Mouse (Mus musculus): ENCODE measurements around the gene Olfr1288.

Gene Olfr1288

DNA sequence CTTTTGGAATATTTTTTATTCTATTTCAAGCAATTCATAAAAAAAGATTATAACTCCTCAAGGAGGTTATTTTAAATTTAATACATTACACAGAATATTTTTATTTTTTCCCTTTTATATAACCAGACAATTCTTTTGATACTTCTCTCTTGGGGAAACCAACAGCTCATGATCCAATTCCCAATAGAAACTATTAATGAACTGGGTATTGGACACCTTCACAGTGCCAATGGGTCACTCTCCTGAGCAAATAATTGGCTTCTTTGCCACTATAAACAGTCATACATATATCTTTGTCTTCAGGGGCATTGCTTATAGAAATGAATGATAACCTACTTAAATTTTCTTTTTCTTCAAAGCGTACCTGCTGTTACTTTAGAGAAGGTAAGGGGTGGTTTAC lies at the start of gene Olfr1288:
TSS of gene Olfr1288 (plus strand) at position 301 of the 400 bp plus-strand sequence.
- DNase-seq, result no peak

- DNase-seq, result no peak
These were observed 25.1 kb upstream of the Olfr1288 start, which contains the start of gene Olfr1287 for GRCm38 (mm10) chr2:111448842-111449241. TSS of gene Olfr1287 (plus strand) at chr2:111449142.

DNA sequence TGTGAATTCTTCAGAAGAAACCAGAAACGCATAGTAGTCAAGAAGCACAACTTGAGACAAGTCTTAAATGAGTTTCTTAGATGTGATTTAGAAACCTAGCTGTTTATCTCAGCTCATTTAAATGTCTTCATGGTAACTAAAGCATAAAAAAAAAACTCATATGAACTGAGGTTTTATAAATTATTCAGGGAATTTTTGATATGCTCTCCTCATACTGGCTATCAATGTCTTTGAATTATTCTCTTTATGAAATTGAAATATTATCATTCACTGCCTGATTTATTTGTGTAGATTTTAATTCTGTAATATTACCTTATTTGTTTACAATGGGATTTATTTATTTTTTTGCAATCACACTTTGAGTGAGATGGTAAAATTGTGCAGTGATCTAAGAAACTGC lies 6.6 kb downstream of the Olfr1288 start, which contains the start of gene Olfr1289:
TSS of gene Olfr1289 (plus strand) at position 301 of the 400 bp plus-strand sequence.
- no peak for DNase-seq

- DNase-seq, result no peak
These were observed 19.8 kb downstream of the Olfr1288 start, which contains the start of gene Olfr1290 for GRCm38 (mm10) chr2:111493729-111494128. TSS of gene Olfr1290 (minus strand) at chr2:111493829.

GRCm38 (mm10) chr2:111496880-111497279 lies 23.0 kb downstream of the Olfr1288 start, which contains the start of gene Olfr1291-ps1:
TSS of gene Olfr1291-ps1 (plus strand) at chr2:111497180.
- DNase-seq, result no peak

DNA sequence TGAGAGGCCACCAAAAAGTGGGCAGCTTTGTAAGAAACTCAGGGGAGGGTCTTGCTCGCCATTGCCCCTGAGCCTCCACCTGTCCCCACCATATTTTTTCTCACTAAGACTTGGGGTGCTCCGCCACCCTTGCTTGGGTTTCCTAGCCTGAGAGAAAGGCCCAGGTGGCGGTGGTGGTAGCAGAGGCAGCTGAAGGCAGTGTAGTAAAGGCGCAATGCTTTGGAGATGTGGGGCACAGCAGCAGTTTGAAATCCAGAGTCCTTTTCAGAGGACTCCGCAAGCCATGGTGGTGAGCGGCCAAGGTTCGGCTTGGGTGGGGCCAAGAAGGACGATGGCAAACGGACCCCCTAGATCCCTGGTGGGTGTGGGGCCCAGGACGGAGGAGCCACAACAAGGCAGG lies 43.5 kb downstream of the Olfr1288 start:
- DNase-seq, result no peak

GRCm38 (mm10) chr2:111524903-111525302 lies 51.0 kb downstream of the Olfr1288 start, which contains the start of gene Olfr1293-ps:
TSS of gene Olfr1293-ps (plus strand) at chr2:111525203.
- no peak for DNase-seq

All from spleen, adult 18-20 months (tissue).